Mouse (Mus musculus) layer of hippocampus, adult 8-10 months (tissue): Measurements from ENCODE around the gene Cd300a. TPM values are rescaled to one million over a fixed set of nuclear protein-coding genes. Genes with fewer than 3 reads are reported as not detected.

Experiments used
- DNase-seq, 2 experiments: peaks; one replicate each; pipeline ENCODE4 v3.0.0; 2022; ENCODE audit warnings: low spot score in 2 of 2
- total RNA-seq, 4 experiments: library from RNA; stranded (reverse); gene quantifications; 2 replicates each; pipeline ENCODE4 v1.2.4; 2022

The Cd300a gene
- total RNA-seq, 4 experiments from 2014 or later, result 0.39 to 1.3 (median 0.80) TPM

GRCm38 (mm10) chr11:114866486-114867360 is 23.1 kb upstream of the Cd300a start:
- DNase-seq, result no peak

GRCm38 (mm10) chr11:114867361-114868235 is 22.2 kb upstream of the Cd300a start:
- no peak for DNase-seq

- no peak for DNase-seq
These were observed 21.6 kb upstream of the Cd300a start for GRCm38 (mm10) chr11:114868280-114868679.

- no peak for DNase-seq
These were observed 20.1 kb upstream of the Cd300a start for GRCm38 (mm10) chr11:114869787-114870186.

- no peak for DNase-seq
These were observed 18.3 kb upstream of the Cd300a start for GRCm38 (mm10) chr11:114871540-114871939.

GRCm38 (mm10) chr11:114873022-114873817 is 16.6 kb upstream of the Cd300a start:
- DNase-seq, result no peak

GRCm38 (mm10) chr11:114874226-114875145 is 15.4 kb upstream of the Cd300a start:
- no peak for DNase-seq

- DNase-seq, result no peak
These were observed 14.5 kb upstream of the Cd300a start for GRCm38 (mm10) chr11:114875301-114875801.

- no peak for DNase-seq
These were observed 13.7 kb upstream of the Cd300a start for GRCm38 (mm10) chr11:114876176-114876575.

GRCm38 (mm10) chr11:114876621-114877020 is 13.2 kb upstream of the Cd300a start:
- DNase-seq, result no peak

GRCm38 (mm10) chr11:114877145-114877544 is 12.7 kb upstream of the Cd300a start:
- DNase-seq, result peak; percentile 33 to 56

- DNase-seq, result no peak
These were observed 10.2 kb upstream of the Cd300a start for GRCm38 (mm10) chr11:114879666-114880065.

GRCm38 (mm10) chr11:114880185-114880584 is 9.7 kb upstream of the Cd300a start:
- no peak for DNase-seq

GRCm38 (mm10) chr11:114880589-114880988 is 9.3 kb upstream of the Cd300a start:
- DNase-seq, result no peak

- DNase-seq, result no peak
These were observed 6.5 kb upstream of the Cd300a start for GRCm38 (mm10) chr11:114883251-114883789.

- DNase-seq, result no peak
These were observed 5.3 kb upstream of the Cd300a start for GRCm38 (mm10) chr11:114884380-114885100.

- no peak for DNase-seq
These were observed 701 bp downstream of the Cd300a start for GRCm38 (mm10) chr11:114890542-114890941.

GRCm38 (mm10) chr11:114896085-114896484 is 6.2 kb downstream of the Cd300a start:
- no peak for DNase-seq

GRCm38 (mm10) chr11:114898026-114898425 is 8.2 kb downstream of the Cd300a start:
- no peak for DNase-seq
